Mouse (Mus musculus) CD4-positive, CD25-positive, alpha-beta regulatory T cell, adult 2 months (primary cell): Measurements from ENCODE around the gene Nop2.
"Not testable (repeated sequence)": the region's sequence is repeated elsewhere in the genome, so short reads cannot be mapped to it uniquely, and the experiment has no call there.

Experiments used
- DNase-seq: peaks from one replicate; pipeline ENCODE4 v3.0.0-alpha.2; 2012; ENCODE audit warnings: low read depth, low spot score

Gene Nop2

DNA sequence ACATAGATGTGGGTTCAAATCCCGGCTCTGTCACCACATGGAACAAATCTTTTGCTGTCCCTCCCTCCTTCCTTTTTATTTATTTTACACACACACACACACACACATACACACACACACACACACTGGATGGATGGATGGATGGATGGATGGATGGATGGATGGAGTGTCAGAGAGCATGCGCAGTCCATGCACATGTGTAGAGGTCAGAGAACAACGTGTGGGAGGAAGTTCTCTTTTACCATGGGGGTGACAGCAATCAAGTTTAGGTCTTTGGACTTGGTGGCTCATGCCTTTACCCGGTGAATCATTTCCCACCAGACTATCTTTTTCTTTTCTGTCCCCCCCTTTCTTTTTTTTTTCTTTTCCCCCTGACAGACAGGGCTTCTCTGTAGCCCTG lies 22.0 kb downstream of the Nop2 start:
- DNase-seq, result no peak

DNA sequence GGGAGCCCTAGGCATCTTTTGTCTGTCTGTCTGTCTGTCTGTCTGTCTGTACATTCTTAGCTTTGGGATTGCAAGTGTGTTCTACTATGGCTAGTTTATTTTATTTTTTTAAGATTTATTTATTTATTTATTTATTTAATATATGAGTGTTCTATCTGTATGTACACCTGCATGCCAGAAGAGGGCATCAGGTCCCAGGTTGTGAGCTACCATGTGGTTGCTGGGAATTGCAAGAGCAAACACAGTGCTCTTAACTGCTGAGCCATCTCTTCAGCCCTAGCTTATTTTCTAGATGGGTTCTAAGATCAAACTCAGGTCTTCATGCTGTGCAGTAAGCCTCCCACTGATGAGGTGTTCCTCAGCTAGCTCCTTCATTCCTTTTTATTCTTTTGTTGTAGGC lies 22.8 kb downstream of the Nop2 start:
- DNase-seq, result peak; percentile 66

DNA sequence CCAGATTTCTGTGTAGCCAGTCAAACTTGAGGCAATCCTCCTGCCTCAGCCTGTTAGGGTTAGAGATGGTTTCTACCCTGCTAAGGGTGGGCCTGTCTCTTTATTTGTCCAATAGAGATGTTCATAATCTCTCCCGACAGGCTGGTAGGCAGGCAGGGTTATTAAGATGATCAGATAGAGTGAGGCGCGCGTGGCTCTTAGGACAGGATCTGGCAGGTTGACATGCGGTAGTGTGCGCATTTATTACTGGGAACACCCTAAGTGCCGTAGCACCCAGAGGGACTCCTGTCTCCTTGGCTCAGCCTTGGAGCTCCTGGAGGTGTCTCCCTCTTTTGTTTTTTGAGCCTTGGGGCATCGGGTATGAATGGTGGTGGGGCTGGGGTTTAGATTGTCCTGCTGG lies 23.6 kb downstream of the Nop2 start:
- DNase-seq, result no peak

DNA sequence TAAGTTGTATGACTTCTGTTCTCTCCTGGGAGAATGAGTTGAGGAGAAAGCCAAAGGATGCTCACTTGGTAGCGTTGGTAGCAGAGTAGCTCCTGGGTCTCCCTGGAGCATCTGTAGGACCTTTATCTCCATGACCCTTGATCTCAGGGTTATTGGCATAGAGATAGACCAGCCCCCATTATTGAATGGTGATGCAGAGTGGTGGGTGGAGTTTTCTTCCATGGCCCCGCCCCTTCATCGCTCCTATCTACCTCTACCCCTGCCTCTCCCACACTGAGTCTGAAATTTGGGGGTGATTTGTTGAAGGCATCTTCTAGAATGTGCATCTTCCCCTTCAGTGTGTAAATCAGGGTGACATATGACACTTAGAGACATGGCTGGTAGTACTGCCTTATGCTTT lies 24.8 kb downstream of the Nop2 start:
- no peak for DNase-seq

DNA sequence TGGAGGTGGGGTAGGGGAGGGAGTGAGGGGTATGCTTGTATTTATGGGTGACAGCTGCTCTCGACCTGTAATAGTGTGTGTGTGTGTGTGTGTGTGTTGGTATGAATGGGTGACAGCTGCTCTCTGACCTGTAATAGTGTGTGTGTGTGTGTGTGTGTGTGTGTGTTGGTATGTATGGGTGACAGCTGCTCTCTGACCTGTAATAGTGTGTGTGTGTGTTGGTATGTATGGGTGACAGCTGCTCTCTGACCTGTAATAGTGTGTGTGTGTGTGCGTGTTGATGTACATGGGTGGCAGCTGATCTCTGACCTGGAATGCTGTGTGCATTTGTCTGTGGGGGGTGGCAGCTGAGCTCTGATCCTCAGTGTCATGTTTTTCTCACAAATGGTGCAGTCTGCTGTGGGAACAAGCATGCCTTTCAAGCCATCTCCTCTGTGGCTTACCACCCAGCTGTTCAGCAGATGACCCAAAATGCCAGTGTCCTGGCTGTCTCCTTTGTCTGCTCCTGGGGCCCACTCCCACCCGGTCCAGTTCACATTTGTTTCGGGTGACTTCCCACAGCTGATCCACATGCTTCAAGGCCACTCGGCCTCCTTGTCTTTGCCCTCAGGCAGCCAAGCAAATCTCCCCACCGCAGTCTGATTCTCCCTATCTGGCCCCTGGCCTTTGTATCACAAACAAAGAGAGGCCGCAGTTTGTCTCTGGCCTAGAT lies 25.4 kb downstream of the Nop2 start:
- DNase-seq, result no peak

DNA sequence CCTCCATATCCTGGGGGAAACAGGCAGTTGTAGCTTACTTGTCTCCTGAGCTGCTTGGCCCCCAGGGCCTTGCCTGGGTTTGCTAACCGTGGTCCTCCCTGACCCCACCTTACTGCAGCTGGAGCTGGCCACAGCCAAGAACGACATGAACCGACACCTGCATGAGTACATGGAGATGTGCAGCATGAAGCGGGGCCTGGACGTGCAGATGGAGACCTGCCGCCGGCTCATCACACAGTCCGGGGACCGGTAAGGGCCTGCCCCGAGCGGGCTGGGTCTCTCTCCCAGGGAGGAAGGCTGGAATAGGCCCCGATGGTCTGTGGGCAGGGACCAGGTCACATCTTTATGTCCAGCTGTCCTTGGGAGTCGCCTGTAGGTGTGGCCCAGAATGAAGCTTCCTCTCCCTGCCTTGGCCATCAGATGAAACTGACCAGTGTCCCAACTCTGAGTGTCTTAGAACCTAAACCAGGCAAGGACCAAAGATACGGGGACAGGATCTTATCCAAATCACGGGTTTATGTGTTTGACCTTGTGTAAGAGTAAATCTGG lies 27.3 kb downstream of the Nop2 start:
- DNase-seq, result no peak

DNA sequence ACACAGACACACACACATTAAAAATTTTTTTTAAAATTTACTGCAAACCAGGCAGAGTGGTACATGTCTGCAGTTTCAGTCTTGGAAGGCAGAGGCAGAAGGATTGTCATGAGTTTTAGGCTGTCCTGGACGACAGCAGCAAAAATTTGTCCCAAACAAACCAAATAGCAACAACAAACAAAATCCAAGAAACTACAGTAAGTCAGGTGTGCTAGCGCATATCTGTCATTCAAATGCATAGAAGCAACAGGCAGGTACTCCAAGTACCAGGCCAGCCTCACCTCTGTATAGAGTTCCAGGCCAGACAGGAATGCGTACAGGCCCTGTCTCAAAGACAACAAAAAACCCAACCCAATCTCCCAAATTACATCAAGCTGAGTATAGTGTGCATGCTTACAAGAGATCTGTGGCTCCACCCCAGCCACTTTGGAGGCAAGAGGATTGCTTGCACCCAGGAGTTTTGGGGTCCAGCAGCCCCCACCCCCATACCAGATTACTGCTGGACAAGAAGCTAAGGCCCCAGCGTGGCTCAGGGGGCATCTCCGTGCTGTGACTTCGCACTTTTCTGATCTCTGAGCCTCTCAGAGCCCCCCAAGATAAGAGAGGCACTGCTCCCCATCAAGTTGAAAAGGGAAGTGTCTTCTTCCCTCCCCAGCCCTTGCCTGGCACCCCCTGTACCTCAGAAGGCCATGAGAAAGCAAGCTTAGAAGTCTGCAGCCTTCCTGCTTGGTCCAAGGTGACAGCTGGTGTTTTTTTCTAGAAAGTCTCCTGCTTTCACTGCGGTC lies 28.3 kb downstream of the Nop2 start:
- no peak for DNase-seq

DNA sequence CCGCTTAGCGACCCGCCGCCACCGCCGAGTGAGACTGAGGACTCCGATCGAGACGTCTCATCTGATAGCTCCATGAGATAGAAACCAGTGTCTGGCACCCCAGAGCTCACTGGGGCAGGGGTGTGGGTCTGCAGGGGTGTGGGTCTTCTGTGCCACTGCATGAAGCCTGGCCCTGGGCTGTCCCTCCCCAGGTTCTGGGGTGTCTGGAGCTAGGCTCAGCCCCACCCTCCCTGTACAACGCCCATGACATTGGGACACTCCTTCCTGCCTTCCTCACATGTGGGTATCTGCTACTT lies 28.8 kb downstream of the Nop2 start:
- peak; percentile 13 for DNase-seq

DNA sequence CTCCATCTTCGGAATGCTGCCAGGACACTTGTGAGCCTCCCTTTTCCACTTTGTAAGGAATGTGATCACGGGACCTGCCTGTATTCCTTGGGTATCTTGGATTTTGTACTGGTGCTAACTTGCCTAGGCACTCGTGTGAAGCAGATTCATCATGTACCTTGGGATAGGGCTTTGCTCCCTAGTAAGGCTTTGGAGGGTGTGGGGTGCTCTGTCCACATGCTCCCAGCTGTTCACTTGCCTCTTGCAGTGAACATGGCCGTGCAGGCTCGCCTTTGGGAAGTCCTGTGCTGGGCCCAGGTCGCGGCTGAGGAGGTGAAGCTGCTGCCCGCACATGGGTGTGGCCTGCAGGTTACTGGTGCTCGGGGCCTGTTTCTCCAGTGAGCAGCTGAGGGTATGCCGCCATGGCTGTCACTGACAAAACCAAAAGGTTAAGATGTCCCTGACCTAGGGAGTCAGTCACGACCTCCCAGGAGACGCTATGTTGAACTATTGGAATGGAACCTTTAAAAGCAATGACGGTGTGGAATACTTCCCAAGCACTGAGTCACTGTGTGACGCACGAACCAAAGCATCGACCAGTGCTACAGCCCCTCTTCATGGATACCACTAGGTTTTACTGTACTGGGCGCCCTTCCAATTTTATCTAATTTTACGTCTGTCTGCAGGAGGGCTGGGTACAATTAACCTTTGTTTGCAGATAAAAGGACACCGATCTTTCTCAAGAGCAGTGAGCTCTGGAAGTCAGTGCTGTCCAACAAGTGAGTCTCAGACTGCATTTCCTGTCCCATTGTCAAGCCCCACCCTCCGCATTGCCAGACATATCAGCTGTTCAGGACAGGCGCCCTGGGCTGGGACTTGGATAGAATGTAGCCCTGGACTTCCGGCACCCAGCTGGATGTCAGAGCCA lies 29.4 kb downstream of the Nop2 start:
- peak; percentile 39 for DNase-seq

DNA sequence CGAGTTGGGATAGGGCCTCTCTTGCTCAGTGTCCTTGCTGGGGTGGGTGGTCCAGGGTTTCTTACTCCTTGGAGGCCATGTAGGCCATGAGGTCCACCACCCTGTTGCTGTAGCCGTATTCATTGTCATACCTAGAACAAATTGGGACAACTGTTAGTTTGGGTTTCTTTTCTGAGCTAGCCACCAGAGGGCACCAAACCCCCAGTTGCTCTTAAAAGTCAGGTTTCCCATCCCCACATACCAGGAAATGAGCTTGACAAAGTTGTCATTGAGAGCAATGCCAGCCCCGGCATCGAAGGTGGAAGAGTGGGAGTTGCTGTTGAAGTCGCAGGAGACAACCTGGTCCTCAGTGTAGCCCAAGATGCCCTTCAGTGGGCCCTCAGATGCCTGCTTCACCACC lies 30.3 kb downstream of the Nop2 start:
- DNase-seq, result peak; percentile 90

DNA sequence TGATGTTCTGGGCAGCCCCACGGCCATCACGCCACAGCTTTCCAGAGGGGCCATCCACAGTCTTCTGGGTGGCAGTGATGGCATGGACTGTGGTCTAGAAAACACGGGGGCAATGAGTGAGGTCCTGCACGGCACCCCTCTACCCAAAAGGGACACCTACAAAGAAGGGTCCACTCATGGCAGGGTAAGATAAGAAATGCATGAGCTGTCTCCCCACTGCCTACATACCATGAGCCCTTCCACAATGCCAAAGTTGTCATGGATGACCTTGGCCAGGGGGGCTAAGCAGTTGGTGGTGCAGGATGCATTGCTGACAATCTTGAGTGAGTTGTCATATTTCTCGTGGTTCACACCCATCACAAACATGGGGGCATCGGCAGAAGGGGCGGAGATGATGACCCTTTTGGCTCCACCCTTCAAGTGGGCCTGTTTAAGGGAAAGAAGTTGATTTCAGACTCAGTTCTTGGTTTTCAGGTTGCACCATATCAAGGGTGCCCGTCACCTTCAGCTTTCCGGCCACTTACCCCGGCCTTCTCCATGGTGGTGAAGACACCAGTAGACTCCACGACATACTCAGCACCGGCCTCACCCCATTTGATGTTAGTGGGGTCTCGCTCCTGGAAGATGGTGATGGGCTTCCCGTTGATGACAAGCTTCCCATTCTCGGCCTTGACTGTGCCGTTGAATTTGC lies 31.1 kb downstream of the Nop2 start:
- not testable (repeated sequence) for DNase-seq

DNA sequence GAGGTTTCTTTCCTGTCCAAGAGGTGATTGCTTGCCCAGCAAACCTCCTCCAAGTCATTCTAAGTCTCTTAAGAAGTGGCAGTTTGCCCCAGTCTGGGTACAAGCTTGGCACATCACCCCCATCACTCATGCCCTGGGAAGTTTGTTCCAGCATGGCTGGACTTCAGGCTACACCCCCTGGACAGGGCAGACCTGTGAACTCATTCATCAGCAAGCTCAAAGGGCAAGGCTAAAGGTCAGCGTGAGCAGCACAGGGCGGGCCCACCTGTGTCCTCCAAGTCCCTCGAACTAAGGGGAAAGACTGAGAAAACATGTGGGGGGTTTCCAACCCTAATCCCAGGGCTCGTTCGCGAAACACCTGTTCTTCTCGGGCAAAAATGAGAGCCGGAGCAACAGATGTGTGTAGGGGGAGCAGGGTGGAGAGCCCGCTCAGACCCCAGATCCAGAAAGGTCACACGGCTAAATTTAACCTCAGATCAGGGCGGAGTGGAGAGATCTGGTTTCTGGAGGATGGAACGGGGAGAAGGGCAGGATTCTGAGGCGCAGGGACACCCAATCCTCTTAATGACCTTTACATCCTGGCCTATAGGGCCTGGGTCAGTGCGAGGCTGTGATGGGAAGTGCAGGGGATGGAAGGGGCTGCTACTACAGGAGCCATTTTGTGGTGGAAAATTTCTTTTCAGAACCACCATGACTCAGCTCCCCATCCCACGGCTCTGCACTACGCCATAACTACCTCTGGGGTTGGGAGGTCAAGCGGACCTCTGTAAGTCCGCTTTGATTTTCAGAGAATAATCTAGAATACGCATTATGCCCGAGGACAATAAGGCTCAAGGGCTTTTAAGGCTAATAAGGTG lies 32.3 kb downstream of the Nop2 start:
- DNase-seq, result peak; percentile 52

DNA sequence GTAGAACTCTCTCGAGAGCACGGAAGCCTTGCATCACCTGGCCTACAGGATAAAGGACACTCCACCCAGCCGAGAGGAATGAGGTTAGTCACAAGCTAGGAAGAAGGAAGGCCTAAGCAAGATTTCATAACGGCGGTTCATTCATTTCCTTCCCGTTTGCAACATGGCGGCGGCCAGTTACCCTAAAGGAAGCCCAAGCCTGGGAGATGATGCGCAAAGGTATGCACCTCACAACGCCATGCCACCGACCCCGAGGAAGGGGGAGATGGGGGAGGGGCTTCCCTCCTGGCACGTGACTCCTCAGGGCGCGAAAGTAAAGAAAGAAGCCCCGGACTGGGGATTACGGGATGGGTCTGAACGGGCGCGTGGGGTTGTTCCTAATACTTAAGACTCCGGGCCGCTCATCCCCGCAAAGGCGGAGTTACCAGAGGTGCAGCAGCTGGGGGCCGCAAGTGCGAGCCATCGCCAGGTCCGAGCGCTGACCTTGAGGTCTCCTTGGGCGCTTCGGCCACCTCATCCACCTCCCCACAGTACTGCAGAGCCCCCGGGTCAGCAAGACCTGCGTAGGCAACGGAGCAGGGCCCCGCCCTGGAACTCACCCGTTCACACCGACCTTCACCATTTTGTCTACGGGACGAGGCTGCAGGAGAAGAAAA lies 33.1 kb downstream of the Nop2 start:
- peak; percentile 83 for DNase-seq

DNA sequence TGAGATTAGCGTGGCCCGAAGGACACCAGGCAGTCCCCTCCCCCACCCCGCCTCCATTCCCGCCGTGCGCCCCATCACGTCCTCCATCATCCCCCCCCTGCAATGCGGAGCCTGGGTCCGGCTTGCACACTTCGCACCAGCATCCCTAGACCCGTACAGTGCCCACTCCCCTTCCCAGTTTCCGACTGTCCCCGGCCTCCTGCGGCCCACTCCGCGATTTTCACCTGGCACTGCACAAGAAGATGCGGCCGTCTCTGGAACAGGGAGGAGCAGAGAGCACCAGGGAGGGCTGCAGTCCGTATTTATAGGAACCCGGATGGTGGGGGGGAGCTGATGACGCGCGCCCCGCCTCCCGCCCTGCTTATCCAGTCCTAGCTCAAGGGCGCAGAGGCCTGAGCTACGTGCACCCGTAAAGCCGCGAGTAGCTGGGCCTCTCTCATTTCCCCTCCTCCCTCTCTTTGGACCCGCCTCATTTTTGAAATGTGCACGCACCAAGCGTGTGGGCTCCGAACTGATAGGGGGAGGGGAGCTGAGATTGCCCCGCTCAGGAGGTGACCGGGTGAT lies 33.7 kb downstream of the Nop2 start:
- peak; percentile 98 for DNase-seq

DNA sequence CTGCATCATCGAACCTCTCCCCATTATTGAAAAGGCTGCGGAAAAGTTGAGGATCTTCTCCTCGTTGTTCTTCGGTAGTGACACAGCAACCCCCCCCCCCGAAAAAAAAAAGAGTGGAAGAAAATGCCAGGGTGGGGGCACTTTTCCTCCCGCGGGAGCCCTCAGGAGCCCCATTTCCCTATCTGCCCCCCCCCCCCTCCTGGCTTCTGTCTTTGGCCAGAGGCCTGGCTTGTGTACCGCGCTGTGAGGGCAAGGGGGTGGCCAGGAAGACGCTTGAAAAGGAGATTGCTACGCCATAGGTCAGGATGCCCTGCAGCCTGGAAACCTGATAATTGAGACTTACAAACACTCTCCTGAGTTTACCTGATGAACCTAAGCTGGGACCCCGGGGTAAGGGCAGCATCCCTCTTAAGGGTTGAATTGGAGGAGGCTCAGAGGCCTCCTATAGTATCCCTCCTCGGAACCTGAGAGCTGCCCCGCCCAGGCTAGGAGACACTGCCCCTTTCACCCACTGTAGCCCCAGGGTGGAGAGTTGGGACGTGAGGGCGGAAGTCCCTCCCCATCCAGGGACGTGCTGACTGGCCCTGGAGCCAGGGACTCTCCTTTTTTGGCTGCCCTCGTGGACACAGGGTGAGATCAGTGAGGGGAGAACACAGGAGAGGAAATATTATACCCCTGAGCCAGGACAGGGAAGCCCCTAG lies 34.5 kb downstream of the Nop2 start, which contains the start of gene Gapdh:
Gene Gapdh (minus strand): TSS at position 417 of the 701 bp plus-strand sequence.
- peak; percentile 33 for DNase-seq

DNA sequence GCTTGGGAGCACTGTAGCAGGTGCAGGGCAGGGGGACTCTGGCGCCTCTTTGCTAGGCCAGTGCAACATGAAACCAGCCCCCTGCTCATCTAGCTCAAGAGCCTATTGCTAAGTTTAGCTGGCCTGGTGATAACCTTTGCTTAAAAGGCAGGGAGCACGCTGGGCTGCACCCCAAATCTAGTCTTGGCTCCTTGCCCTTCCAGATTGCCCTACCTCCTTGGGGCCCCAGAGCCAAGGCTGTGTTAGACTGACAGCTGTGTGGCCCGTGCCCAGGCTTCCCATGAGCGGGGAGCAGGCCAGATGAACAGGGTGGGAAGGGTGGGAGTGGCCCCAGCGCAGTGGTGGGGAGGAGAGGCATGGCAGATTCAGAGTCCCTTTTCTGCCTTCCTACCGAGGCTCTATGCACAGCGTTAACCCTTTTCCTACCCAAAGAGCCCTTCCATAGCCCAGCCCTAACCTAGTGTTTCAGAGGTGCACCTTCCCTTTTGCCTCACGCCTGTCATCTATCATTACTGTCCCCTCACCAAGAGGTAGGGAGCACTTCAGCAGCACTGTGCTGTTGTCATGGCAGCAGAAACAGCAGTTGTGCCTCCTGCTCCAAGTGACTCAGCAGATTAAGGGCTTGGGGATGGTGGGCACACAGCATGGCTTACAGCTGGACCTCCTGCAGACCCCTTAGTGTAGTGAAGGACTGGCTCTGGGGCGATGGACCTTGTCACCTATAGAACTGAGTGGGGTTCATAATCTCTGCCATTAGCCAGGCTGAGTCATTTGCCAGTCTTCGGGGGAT lies 35.3 kb downstream of the Nop2 start:
- DNase-seq, result no peak

DNA sequence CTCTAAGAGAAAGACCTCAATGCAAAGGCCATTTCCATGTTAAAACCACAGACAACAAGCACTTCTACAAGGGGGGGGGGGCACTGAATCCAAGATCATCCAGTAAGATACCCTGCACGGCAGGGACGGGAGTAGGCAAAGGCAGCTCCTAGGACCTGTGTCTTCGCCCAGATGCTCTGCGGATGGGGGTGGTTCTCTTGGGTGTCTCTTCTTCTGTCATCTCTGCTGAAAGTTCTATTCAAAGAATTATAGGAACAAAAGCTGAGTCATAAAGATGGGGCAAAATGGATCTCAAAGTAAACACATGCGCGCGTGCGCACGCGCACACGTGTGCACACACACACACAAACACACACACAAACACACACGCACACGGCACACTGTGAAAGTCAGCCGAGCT lies 36.4 kb downstream of the Nop2 start:
- DNase-seq, result no peak

DNA sequence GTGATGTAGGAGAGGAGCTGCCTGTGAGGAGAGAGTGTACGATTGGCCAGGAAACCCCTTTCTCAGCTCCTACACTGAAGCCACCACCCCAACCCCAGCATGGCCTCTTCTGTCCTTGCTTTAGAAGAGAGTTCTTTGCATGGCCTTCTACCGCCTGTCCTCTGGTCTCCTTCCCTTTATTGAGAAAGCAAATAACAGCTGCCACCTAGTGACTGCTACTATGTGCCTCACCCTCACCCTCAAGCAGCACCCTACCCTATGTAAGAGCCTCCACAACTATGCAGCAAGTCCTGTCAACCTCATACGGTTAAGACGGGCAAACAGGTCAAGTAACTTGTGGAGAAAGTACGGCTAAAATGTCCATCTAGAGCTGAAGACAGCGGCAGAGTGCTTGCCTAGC lies 38.5 kb downstream of the Nop2 start:
- no peak for DNase-seq
